Mouse (Mus musculus) lung, postnatal 0 days (tissue): ENCODE measurements around the gene Col4a1.

ENCODE experiments used
- CTCF ChIP-seq: IDR thresholded peaks from 2 replicates; pipeline ENCODE4 v1.5.1; 2016; ENCODE audit warnings: antibody characterized with exemption, mild to moderate bottlenecking
- EP300 ChIP-seq: IDR thresholded peaks from 2 replicates; pipeline ENCODE4 v1.6.1; 2016; ENCODE audit warnings: antibody characterized with exemption, mild to moderate bottlenecking, control low read depth

DNA sequence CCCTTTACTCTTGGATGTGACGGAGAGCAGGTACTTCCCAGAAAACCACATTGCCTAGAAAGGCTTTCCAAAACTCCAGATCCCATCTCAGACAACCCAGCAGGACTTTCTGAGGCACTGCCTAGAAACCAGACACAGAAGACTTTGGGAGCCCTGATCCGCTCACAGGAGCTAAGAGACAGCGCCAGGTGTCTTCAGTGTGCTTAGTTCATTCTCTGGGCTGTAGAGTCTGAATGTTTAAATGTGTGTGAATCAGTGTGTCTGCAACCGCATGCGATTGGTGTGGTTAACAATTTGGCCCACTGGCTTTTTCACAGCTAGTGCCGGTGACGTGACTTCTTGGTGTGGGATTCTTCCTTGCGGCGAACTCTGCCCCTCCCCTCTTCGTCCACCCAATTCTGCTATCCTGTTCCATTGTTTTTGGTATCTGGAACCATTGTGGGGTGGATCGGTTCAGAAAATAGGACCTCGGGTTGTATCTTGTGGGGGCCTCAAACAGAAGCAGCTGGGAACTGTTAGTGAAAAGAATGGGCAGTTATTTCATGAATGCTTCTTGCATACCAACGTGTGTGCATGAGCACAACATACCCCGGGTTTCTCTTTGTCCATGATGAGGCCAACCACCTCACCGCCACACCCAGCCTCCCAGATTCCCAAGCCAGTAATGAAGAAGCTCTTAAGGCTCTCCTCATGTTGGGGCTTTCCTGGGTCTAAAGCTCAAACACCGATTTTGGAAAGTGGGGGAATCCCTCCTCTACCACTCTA lies 2.7 kb upstream of the Col4a1 start:
- TF ChIP-seq CTCF = no peak
- TF ChIP-seq EP300 = no peak
